Mouse (Mus musculus) CD4-positive helper T cell, adult 2 months (primary cell): ENCODE measurements around the gene Dchs1.
"Not testable (repeated sequence)": the region's sequence is repeated elsewhere in the genome, so short reads cannot be mapped to it uniquely, and the experiment has no call there.

Experiments
- DNase-seq: peaks from one replicate; pipeline ENCODE4 v3.0.0-alpha.2; 2012; ENCODE audit warnings: low read depth, missing footprints, low spot score

Dchs1 gene

GRCm38 (mm10) chr7:105783861-105784260 lies 3.6 kb downstream of the Dchs1 start:
- no peak for DNase-seq

DNA sequence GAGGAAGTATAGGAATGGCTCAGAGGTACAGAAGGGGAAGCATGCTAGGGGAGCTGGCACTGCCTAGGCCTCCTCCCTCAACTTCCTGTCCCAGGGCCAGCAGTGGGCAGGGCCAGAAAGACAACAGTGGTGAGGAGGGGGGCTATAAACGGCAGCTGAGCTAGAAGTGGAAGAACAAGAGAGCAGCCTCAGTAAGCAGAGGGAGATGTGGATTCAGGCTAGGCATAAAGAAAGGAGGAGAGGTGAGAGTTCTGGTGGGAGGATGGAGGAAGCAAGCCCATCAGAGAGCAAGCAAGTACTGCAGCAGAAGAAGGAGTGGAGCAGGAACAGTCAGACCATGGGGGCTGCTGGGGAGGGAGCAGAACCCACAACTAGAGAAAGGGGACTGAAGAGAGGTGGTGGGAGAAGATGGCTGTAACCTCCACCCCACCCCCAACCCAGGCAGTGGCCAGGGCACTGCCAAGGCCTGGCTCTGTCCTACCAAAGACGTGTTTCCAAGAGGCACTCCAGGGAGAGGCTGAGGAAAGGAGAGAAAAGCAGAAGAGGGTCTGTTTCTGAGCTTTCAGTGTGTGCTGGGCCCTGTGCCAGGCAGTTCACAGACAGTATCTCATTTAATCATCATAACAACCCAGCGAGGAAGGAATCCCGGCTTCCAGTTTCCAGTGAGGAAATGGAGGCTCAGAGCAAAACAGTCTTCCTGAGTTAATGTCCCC lies 8.7 kb downstream of the Dchs1 start:
- DNase-seq, result peak; percentile 15

DNA sequence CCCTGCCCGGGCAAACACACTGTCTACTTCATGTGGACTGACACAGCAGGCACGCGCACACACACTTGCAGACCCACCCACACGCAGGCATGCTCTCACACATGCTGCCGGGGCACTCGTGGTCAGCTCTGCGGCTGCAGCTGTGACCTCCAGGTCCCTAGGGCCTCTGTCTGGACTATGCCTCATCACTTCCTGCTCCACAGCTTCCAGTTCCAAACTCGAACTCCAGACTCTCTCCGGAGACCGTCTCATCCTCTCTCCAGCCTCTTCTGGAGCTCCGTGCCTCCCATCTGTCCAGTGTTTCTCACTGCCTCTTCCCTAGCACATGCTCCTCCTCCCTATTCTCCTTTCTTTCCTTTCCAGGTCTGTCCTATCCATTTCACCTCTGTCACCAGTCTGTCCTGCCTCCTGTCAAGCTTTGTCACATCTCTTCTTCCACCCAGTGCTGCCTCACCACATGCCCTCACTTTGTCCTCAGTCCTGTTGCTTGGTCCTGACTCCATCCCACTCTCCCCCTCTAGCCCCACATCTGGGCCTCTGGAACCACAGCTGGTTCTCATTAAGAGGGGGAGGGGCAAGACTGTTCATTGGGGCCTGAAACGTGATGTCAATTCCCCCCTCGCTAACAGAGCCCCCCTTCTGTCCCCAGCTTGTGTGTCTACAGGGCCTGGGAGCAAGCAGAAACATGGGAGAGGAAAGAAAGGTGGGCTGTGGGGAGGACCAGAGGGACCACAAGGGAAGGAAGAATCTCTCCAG lies 9.5 kb downstream of the Dchs1 start:
- no peak for DNase-seq

DNA sequence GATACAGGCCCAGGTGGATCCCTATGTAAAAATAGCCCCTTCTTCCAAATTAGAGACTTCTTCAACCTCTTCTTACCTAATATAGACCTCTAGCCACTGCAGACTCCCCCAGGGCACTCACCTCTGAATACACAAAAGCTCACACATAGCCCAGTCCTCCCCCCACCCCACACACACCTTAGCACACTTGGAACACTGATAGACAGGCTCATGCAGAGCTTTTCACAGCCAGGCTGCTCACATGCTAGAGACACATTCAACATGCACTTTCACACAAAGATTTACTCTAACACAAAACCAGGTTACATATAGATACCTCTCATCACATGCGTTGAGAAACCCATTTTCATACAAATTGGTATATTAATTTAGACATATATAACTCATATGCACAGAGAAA lies 10.1 kb downstream of the Dchs1 start:
- no peak for DNase-seq

GRCm38 (mm10) chr7:105776026-105776425 lies 11.4 kb downstream of the Dchs1 start:
- no peak for DNase-seq

DNA sequence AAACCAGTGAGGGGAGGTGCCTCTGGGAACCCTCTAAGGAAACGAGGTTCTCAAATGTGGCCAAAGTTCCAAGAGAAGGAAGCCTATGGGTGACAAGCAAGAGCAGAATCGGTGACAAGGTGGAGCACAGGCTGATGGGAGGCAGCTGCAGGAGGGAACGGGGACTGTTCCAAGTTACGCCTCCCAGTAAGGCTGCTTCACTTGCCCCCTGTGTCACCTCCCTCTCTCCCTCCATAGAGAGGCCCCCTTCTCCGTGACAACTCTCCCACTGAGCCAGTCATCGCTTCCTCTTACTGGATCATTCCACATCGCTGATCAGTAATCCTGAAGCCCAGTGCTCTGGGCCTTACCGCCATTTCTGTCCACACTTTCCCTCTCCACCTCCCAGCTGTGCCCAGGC lies 12.8 kb downstream of the Dchs1 start:
- DNase-seq, result no peak

GRCm38 (mm10) chr7:105773041-105773440 lies 14.4 kb downstream of the Dchs1 start:
- DNase-seq, result no peak

DNA sequence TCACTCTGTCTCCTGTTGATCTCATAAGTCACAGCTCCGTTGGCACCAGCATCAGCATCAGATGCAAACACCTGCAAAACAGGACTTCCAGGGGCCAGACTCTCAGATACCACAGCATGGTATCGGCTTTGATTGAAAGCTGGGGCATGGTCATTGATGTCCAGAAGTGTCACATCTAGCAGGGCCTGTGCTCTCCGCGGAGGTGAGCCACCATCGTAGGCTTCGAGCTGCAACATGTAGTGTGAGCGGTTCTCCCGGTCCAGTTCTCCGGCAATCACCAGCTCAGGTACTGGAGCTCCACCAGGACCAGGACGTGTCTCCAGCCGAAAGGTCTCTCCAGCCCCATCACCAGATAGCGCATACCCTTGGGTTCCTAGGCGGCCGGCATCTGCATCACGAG lies 15.1 kb downstream of the Dchs1 start:
- no peak for DNase-seq

DNA sequence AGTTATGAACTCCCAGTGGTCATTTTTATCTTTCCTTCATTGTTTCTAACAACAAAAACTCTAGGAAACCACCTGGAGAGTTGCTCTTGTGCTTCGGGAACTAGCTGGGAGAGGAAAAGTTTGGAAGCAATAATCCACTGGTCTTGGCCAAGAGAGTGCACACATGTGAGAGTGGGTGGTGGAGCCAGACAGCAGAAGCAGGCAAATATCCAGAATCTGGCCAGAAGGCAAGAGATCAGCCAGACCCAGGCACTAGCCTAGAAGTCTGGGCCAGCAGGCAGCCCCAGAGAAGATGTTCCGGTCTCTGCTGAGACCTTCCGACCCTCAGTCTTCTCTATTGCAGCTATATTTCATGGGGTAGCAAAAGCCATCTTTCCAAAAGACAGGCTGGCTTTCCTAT lies 17.5 kb downstream of the Dchs1 start:
- DNase-seq, result no peak

- no peak for DNase-seq
These were observed 19.7 kb downstream of the Dchs1 start for GRCm38 (mm10) chr7:105767729-105768165.

DNA sequence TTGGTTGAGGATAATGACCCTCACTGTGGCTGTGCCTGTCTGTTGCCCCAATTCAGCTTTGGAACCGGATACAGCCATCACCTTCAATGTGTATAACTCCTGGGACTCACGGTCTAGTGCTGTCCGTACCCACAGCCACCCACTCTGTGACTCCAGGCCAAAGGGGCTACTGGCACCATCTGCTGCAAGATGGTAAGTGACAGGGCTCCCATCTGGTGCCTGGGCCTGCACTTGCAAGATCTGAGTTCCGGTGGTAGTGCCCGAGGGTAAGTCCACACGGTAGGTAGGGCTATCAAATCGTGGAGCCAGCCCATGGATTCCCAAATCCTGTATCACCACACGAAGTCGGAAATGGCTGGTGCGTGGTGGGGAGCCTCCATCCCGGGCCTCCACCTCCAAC lies 23.1 kb downstream of the Dchs1 start:
- DNase-seq, result no peak

GRCm38 (mm10) chr7:105762517-105763270 lies 24.8 kb downstream of the Dchs1 start:
- DNase-seq, result no peak

- no peak for DNase-seq
These were observed 25.5 kb downstream of the Dchs1 start for GRCm38 (mm10) chr7:105761813-105762484.

DNA sequence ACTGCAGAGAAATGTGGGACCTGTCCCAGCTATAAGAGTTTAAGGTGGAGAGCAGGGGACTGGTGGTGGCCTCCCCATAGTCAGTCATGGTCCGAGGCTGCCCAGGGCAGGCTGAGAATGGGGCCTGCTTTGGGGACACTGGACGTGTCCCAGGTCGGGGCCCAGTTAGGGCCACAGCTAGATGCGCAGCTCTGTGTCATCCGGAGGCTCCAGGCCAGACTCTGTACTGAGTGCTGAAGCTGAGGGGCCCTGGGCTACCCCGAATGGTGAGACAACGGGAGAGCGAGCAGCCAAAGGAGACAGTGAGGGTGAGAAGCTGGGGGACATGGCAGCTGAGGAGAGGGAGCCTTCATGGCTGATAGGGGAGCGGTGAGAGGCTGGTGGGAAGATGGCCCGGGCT lies 34.2 kb downstream of the Dchs1 start:
- DNase-seq, result no peak

DNA sequence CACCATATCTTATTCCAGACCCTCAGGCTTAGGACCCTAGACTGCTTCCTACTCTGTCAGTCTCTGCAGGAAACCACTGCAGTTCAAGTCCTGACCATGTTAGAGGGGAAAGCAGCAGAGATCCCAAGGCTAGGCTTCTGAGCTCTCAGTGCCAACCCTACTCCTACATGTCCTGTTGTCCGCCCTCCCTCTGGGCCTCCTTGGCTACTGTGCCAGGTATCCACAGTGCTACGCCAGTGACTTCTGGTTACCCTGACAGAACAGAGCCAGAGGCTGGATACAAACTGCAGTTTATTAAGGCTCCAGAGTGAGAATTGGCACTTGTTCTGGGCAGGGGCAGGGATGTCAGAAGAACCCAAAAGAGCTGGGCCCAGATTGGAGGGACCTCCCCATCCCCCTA lies 34.7 kb downstream of the Dchs1 start:
- no peak for DNase-seq

DNA sequence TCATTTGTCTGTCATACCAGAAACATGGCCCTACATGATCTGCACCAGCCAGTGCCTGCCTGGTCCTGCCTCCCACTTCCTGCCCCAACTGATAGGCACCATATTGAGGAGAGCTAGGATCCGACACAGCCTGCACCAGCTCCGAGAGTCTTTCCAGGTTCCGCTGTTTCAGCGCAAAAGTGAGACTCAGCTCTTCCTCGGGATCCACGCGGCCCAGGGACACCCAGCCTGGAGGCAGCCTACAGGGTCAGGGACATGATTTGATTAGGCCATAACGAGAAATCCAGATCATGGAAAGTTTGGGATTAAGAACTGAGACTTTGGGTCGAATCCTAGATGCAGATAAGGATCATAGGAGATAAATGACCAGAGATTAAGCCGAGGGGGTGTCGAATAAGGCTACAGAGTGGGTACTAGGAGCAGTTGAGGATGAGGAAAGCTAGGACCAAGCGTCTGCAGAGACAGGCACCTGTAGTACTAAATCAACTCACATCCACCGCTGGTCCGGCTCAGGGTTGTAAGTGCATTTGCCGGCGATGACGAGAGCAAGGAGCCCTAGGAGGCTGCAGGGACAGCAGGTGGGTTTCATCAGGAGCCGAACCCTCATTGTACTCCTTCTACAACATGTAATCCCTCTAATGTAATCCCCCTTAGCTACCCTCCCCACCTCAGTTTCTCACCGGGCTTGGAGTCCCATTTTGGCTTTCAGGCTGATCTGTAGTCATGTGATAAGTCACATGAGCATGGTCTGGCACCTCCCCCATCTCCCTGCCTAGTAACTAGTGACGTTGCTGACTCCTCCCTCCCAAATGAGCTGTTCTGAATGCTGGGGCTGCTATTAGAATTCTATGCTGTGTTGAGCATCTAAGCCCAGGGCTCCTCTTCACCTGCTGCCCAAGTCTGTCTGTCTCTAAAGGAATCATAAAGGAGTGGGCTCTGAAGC lies 35.7 kb downstream of the Dchs1 start, which contains the start of gene Tpp1:
Gene Tpp1, minus strand, starts transcription at position 745 of the 943 bp plus-strand sequence.
- DNase-seq, result peak; percentile 94

- no peak for DNase-seq
These were observed 39.7 kb downstream of the Dchs1 start for GRCm38 (mm10) chr7:105747776-105748175.

DNA sequence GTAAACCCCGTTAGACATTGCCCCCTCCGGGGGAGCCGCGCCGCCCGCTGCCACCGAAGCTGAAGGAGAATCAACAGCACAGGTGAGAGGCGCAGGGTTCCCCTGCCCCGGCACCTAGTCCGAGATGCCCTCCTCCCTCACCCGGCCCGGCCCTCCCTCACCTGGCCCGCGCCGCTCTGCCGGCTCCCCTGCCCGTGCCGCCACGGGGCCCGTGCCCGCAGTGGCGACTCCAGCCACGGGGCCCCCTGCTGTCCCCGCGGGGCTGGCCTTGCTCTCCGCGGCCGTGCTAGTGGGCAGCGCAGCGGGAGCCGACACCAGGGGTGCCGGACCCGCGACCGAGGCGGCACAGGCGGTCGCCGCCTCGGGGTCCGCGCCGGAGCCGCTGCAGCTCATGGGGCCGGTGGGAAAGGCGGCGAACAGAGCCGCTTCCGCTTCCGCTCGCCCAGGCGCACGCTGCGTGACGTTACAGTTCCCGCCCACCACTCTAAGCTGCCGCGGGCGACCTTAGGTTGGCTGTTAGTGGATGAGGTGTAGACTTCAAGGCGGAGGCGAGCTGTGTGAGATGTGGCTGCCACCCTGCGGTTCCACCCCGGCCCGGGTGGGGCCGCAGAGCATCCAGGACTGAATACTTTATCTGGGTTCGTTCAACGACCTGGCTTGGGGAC lies 43.4 kb downstream of the Dchs1 start, which contains the start of gene Taf10:
Gene Taf10, minus strand, starts transcription at position 436 of the 665 bp plus-strand sequence.
- peak; percentile 95 for DNase-seq

GRCm38 (mm10) chr7:105743246-105743925 lies 44.1 kb downstream of the Dchs1 start:
- DNase-seq, result not testable (repeated sequence)
